Mouse (Mus musculus): ENCODE measurements around the gene Zfp36l3.
"Not testable (repeated sequence)": the region's sequence is repeated elsewhere in the genome, so short reads cannot be mapped to it uniquely, and the experiment has no call there.

Zfp36l3 gene

GRCm38 (mm10) chrX:53776276-53776675 is at the start of gene Zfp36l3:
Gene Zfp36l3, minus strand, starts transcription at chrX:53776394.
- DNase-seq (ENCODE audit: low spot score in 2 of 2): no peak

- no peak for DNase-seq (ENCODE audit: low spot score in 2 of 2)
Observed at GRCm38 (mm10) chrX:53799074-53799473, 22.9 kb upstream of the Zfp36l3 start.

- DNase-seq (ENCODE audit: low spot score in 2 of 2): not testable (repeated sequence)
Observed at GRCm38 (mm10) chrX:53797519-53797918, 21.3 kb upstream of the Zfp36l3 start, which contains the start of gene Xlr. Gene Xlr, minus strand, starts transcription at chrX:53797706.

GRCm38 (mm10) chrX:53757736-53758135 is 18.5 kb downstream of the Zfp36l3 start, which contains the start of gene 1700013H16Rik:
Gene 1700013H16Rik, minus strand, starts transcription at chrX:53757831.
- DNase-seq (ENCODE audit: low spot score in 2 of 2): no peak

- DNase-seq (ENCODE audit: low spot score in 2 of 2): no peak
Observed at GRCm38 (mm10) chrX:53752851-53753250, 23.3 kb downstream of the Zfp36l3 start.

- no peak for DNase-seq (ENCODE audit: low spot score in 2 of 2)
Observed at GRCm38 (mm10) chrX:53728967-53729366, 47.2 kb downstream of the Zfp36l3 start.

- no peak for DNase-seq (ENCODE audit: low spot score in 2 of 2)
Observed at GRCm38 (mm10) chrX:53724596-53724995, 51.6 kb downstream of the Zfp36l3 start, which contains the start of gene 4930502E18Rik. Gene 4930502E18Rik, plus strand, starts transcription at chrX:53724826.
